10 mouse cellular contexts compared by ENCODE assay signal in the genomic region with DNA sequence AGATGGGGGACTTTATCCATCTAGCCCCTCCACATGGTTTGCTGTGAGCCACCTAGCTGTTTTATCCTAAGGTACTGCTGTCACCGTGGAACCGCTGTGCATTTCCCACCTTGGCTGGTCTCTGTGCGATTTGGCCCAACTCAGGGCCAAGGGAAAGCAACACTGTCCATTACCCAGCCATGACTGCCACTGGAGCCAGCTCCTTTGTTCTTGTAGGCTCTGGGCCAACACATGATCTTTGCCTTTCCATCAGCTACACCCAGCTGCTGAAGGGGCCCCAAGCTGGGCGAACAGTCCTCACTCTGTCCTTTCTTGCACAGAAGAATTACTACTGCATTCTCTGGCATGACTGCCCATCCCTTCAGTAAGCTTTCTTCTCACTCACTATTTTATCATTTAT. TPM values are rescaled to one million over a fixed set of nuclear protein-coding genes. Genes with fewer than 3 reads are reported as not detected.
"Had no signal": no experiment of that assay in that cellular context is flagged by ENCODE, and none has a peak within 500 bp of the region (broad histone marks: within the 10 kb centered on the region; RNA-seq: fewer than 3 reads in every experiment).

No protein-coding gene starts in this region.

- DNase-seq: kidney, adult 8-10 months; kidney, postnatal 25 days; liver; liver, embryonic 13.5 days; liver, postnatal 0 days; lung, postnatal 14 days; right cerebral cortex, postnatal 14 days; thymus, adult 2 months; thymus, postnatal 25 days had no signal

RNA-seq across cellular contexts. Expression of a gene that starts 15.9 kb away (rescaled TPM):
- polyA plus RNA-seq: macrophage had no signal
